Mouse (Mus musculus) midbrain, embryonic 16.5 days (tissue): ENCODE data around the gene Prrx2. TPM values are rescaled to one million over a fixed set of nuclear protein-coding genes. Genes with fewer than 3 reads are reported as not detected.

ENCODE experiments used
- ATAC-seq: fragments of 200-750 bp; cut with Nextera tagmentation; 2 replicates; pipeline ENCODE4 v1.8.0; 2017; ENCODE audit warnings: moderate TSS enrichment
- H3K27ac ChIP-seq: fragments of 300-500 bp; sonication (generic); 2 replicates; pipeline ENCODE4 v1.5.1; 2014; ENCODE audit warnings: mild to moderate bottlenecking, low read length, mixed read lengths
- H3K27me3 ChIP-seq: fragments of 300-500 bp; sonication (generic); 2 replicates; pipeline ENCODE4 v1.6.1; 2014; ENCODE audit warnings: low read depth, low read length, mixed read lengths; ENCODE audit not compliant: control insufficient read depth, insufficient read depth
- H3K36me3 ChIP-seq: fragments of 300-500 bp; sonication (generic); 2 replicates; pipeline ENCODE4 v1.6.1; 2014; ENCODE audit warnings: mild to moderate bottlenecking, low read length, moderate library complexity, mixed read lengths; ENCODE audit not compliant: control insufficient read depth, insufficient read depth
- H3K4me1 ChIP-seq: fragments of 300-500 bp; sonication (generic); 2 replicates; pipeline ENCODE4 v1.6.1; 2014; ENCODE audit warnings: mild to moderate bottlenecking, low read length, mixed read lengths; ENCODE audit not compliant: control insufficient read depth, insufficient read depth
- H3K4me2 ChIP-seq: fragments of 300-500 bp; sonication (generic); 2 replicates; pipeline ENCODE4 v1.6.1; 2014; ENCODE audit warnings: mild to moderate bottlenecking, low read length, mixed read lengths
- H3K4me3 ChIP-seq: fragments of 300-500 bp; sonication (generic); 2 replicates; pipeline ENCODE4 v1.5.1; 2014; ENCODE audit warnings: low read depth, mild to moderate bottlenecking, low read length, moderate library complexity, mixed read lengths
- H3K9ac ChIP-seq: fragments of 300-500 bp; sonication (generic); 2 replicates; pipeline ENCODE4 v1.6.1; 2014; ENCODE audit warnings: low read depth, low read length, mixed read lengths
- H3K9me3 ChIP-seq: fragments of 300-500 bp; sonication (generic); replicated peaks from 2 replicates; pipeline ENCODE4 v1.6.1; 2014; ENCODE audit warnings: mild to moderate bottlenecking, low read length, mixed read lengths; ENCODE audit not compliant: control insufficient read depth, poor library complexity, severe bottlenecking
- WGBS: fragments of 180-500 bp; shearing (Covaris S2); extraction: QIAGEN DNeasy Blood & Tissue Kit; methylation state at CpG from one replicate; pipeline ENCODE4 v1.1.7; 2014; 5-methylcytosine and 5-hydroxymethylcytosine counted together
- polyA plus RNA-seq: library from polyadenylated mRNA; unstranded; fragments of >200 nt; fragmentation: Nextera tagmentation; extraction: Ambion mirVana; gene quantifications from 2 replicates; pipeline ENCODE4 v1.2.1, GENCODE M21; 2015

The Prrx2 gene
- polyA plus RNA-seq, 1 experiment from 2014 or later, result 1.8 TPM

GRCm38 (mm10) chr2:30874445-30874844 is 39.7 kb downstream of the Prrx2 start:
- no peaks in the 10 kb centered on the region for H3K27me3 ChIP-seq
- ATAC-seq, result no peak
- no peaks in the 10 kb centered on the region for H3K9me3 ChIP-seq
- 29% methylated on average over 10 of the region's 10 CpGs for WGBS
- no peak overlapping the region for H3K4me2 ChIP-seq
- 0 out of 2 replicates have a peak, but pooled peaks cover 3% of the 10 kb centered on the region for H3K4me1 ChIP-seq
- no peak overlapping the region for H3K9ac ChIP-seq
- H3K27ac ChIP-seq, result no peak overlapping the region
- no peak overlapping the region for H3K4me3 ChIP-seq
- no peaks in the 10 kb centered on the region for H3K36me3 ChIP-seq

- no peaks in the 10 kb centered on the region for H3K36me3 ChIP-seq
- no peak overlapping the region for H3K9ac ChIP-seq
- WGBS, result 82% methylated on average over 7 of the region's 7 CpGs
- H3K9me3 ChIP-seq, result no peaks in the 10 kb centered on the region
- H3K4me2 ChIP-seq, result no peak overlapping the region
- 0 out of 2 replicates have a peak, but pooled peaks cover 3% of the 10 kb centered on the region for H3K4me1 ChIP-seq
- H3K4me3 ChIP-seq, result no peak overlapping the region
- no peak overlapping the region for H3K27ac ChIP-seq
- no peaks in the 10 kb centered on the region for H3K27me3 ChIP-seq
- no peak for ATAC-seq
Observed at GRCm38 (mm10) chr2:30875096-30875495, 40.3 kb downstream of the Prrx2 start.

GRCm38 (mm10) chr2:30875621-30876432 is 41.1 kb downstream of the Prrx2 start:
- H3K27ac ChIP-seq, result no peak overlapping the region
- no peak overlapping the region for H3K9ac ChIP-seq
- no peaks in the 10 kb centered on the region for H3K27me3 ChIP-seq
- 0 out of 2 replicates have a peak, but pooled peaks cover 3% of the 10 kb centered on the region for H3K4me1 ChIP-seq
- H3K36me3 ChIP-seq, result no peaks in the 10 kb centered on the region
- WGBS, result 56% methylated on average over 11 of the region's 11 CpGs
- H3K9me3 ChIP-seq, result no peaks in the 10 kb centered on the region
- no peak overlapping the region for H3K4me3 ChIP-seq
- ATAC-seq, result no peak
- H3K4me2 ChIP-seq, result no peak overlapping the region

GRCm38 (mm10) chr2:30879481-30879880 is 44.7 kb downstream of the Prrx2 start:
- no peak overlapping the region for H3K4me3 ChIP-seq
- H3K36me3 ChIP-seq, result no peaks in the 10 kb centered on the region
- ATAC-seq, result no peak
- H3K4me2 ChIP-seq, result no peak overlapping the region
- H3K27me3 ChIP-seq, result no peaks in the 10 kb centered on the region
- 93% methylated on average over 15 of the region's 15 CpGs for WGBS
- H3K4me1 ChIP-seq, result 0 out of 2 replicates have a peak, but pooled peaks cover 2% of the 10 kb centered on the region
- no peak overlapping the region for H3K27ac ChIP-seq
- H3K9me3 ChIP-seq, result no peaks in the 10 kb centered on the region
- no peak overlapping the region for H3K9ac ChIP-seq

GRCm38 (mm10) chr2:30881215-30881614 is 46.4 kb downstream of the Prrx2 start:
- Histone ChIP-seq H3K4me3 (no peak overlapping the region), H3K9ac (no peak overlapping the region), H3K4me1 (no peaks in the 10 kb centered on the region), H3K27me3 (no peaks in the 10 kb centered on the region), H3K4me2 (no peak overlapping the region), H3K27ac (no peak overlapping the region), H3K9me3 (no peaks in the 10 kb centered on the region), H3K36me3 (no peaks in the 10 kb centered on the region)
- ATAC-seq, result no peak
- WGBS, result 87% methylated on average over 7 of the region's 7 CpGs

- H3K36me3 ChIP-seq, result no peaks in the 10 kb centered on the region
- H3K27ac ChIP-seq, result no peak overlapping the region
- no peaks in the 10 kb centered on the region for H3K4me1 ChIP-seq
- ATAC-seq, result no peak
- WGBS, result 93% methylated on average over 4 of the region's 4 CpGs
- no peak overlapping the region for H3K9ac ChIP-seq
- no peak overlapping the region for H3K4me2 ChIP-seq
- no peaks in the 10 kb centered on the region for H3K27me3 ChIP-seq
- no peaks in the 10 kb centered on the region for H3K9me3 ChIP-seq
- no peak overlapping the region for H3K4me3 ChIP-seq
Observed at GRCm38 (mm10) chr2:30884852-30885373, 50.1 kb downstream of the Prrx2 start.

GRCm38 (mm10) chr2:30885453-30886163 is 50.8 kb downstream of the Prrx2 start:
- H3K4me2 ChIP-seq, result no peak overlapping the region
- no peaks in the 10 kb centered on the region for H3K27me3 ChIP-seq
- 61% methylated on average over 9 of the region's 9 CpGs for WGBS
- no peaks in the 10 kb centered on the region for H3K36me3 ChIP-seq
- 0 out of 2 replicates have a peak, but pooled peaks have one; percentile 25 for ATAC-seq
- peak overlapping the region; percentile 50; the same call in 1 of the 2 replicates for H3K27ac ChIP-seq
- H3K9ac ChIP-seq, result 0 out of 2 replicates have a peak overlapping the region, but pooled peaks have one; percentile 11
- H3K4me3 ChIP-seq, result no peak overlapping the region
- no peaks in the 10 kb centered on the region for H3K9me3 ChIP-seq
- no peaks in the 10 kb centered on the region for H3K4me1 ChIP-seq

- no peaks in the 10 kb centered on the region for H3K36me3 ChIP-seq
- H3K27me3 ChIP-seq, result no peaks in the 10 kb centered on the region
- ATAC-seq, result no peak
- H3K27ac ChIP-seq, result no peak overlapping the region
- H3K4me2 ChIP-seq, result no peak overlapping the region
- WGBS, result 4% methylated on average over 3 of the region's 3 CpGs
- no peaks in the 10 kb centered on the region for H3K9me3 ChIP-seq
- H3K9ac ChIP-seq, result no peak overlapping the region
- no peak overlapping the region for H3K4me3 ChIP-seq
- no peaks in the 10 kb centered on the region for H3K4me1 ChIP-seq
Observed at GRCm38 (mm10) chr2:30891002-30891401, 56.2 kb downstream of the Prrx2 start.

GRCm38 (mm10) chr2:30893399-30893798 is 58.6 kb downstream of the Prrx2 start:
- Histone ChIP-seq H3K9ac (no peak overlapping the region), H3K9me3 (no peaks in the 10 kb centered on the region), H3K4me3 (no peak overlapping the region), H3K27ac (no peak overlapping the region), H3K4me2 (no peak overlapping the region), H3K27me3 (no peaks in the 10 kb centered on the region), H3K4me1 (no peaks in the 10 kb centered on the region), H3K36me3 (no peaks in the 10 kb centered on the region)
- WGBS, result 53% methylated on average over 6 of the region's 6 CpGs
- no peak for ATAC-seq
